Mouse (Mus musculus) heart, adult 8-10 months (tissue): ENCODE measurements at regions not wholly inside any gene's neighbourhood (a gene's known extent, or its start where the extent isn't known, plus 50 kb on each side); places are given as distances from the start of the nearest gene placed in this dataset.
"Not testable (repeated sequence)": the region's sequence is repeated elsewhere in the genome, so short reads cannot be mapped to it uniquely, and the experiment has no call there.

ENCODE experiments used
- DNase-seq: peaks from one replicate; pipeline ENCODE4 v3.0.0; 2022; ENCODE audit warnings: low spot score

DNA sequence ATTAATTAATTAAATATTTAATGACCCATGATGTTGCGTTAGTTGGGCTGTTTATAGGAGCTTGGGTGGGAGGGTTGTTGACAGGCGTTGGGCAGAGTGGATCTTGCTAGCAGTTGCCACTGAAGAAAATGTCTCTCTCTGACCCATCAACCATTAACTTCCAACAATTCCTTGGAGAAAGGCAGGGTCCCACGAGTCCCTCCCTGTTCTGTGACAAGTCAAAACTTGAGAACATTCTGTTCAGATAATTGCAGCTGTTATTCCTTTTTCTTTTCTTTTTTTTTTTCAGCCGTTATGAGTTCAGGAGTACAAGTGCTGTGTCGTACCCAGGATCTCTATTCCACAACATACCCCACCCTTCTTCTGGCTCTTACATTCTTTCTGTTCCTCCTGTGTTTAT is 59.8 kb upstream of the Tnfrsf21 start:
- peak; percentile 13 for DNase-seq

DNA sequence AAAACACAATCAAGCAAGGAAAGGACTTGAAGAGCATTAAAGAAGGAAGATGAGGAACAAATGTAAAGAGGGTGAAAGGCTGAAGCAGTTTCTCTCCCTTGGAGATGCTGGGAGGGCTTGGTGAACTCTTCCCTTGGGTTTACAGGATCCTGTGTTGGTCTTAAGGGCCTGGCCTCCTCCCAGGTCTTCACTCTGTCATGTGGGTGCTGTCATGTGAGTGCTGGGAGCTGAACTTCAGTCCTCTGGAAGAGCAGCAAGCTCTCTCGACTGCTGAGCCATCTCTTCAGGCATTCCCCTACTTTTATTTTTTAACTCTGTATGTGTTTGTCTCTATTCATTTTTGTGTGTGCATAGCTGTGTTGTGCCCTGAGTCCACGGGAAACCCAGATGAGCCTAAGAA is 61.6 kb upstream of the Tnfrsf21 start:
- no peak for DNase-seq

DNA sequence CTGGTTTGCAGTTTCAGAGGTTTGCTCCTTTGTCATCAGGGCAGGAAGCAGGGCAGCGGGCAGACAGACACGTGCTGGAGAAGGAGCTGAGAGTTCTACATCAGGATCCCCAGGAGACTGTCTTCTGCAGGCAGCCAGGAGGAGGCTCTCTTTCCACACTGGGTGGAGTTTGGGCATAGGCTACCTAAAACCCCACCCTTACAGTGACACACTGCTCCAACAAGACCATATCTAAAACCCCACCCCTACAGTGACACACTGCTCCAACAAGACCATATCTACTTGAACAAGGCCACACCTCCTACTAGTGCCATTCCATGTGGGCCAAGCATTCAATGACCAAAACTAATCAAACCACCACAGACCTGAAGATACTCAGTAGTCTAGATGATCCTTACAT is 68.0 kb upstream of the Cd2ap start:
- no peak for DNase-seq

DNA sequence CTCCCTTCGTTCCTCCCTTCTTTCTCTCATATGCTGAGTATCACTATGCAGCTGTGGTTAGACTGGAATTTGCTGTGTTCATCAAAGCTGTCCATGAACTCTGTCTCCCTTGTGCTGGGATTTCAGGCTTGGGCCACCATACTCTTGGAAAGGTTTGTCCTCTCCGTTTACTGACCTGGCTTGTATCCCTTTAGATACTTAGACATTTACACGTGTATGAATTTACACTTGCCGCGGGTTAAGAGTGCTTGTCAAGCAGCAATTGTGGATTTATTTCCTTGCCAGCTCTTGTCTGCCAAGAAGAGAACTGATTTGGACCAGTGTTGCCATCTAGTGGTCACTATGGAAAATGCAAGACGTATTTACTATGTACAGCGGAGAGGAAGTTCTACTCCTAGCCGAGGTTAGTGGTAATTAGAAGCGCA is 66.8 kb upstream of the Cd2ap start:
- peak; percentile 84 for DNase-seq

DNA sequence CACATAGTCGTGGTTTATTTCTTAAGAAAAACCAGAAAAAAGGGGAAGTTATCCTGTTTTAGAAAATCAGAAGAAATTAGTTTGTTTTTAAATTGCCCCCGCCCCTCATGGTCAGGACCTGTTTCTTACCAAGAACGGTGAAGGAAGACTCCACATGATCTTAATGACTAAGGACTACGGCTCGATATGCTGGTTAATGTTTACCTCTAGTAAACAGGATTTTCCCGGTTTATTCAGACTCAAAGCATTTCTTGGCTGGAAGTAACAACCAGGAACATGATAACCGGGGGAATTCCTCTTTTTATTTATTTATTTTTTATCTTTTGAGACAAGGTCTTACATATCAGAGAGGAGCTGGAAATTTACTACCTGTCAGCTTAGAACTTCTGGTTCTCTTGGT is 63.0 kb upstream of the Cd2ap start:
- DNase-seq = no peak

DNA sequence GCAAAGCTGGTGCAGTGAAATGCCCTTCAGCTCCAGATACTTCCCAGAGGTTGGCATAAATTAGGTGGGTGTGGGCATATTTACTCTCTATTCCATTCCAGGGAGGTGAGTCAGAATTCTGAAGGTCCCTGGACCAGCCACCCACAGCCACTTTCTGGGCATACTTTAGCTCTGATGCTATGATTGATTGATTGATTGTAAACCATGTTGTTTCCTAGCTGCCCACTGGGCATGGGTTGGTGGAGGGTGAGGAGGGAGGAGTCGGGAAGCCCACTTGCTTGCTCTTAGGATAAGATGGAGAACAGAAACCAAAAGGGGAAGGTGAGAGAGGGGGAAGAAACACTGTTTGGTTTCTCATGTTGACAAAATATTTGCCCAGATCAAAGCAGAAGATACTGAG is 62.1 kb upstream of the Cd2ap start:
- DNase-seq = no peak

DNA sequence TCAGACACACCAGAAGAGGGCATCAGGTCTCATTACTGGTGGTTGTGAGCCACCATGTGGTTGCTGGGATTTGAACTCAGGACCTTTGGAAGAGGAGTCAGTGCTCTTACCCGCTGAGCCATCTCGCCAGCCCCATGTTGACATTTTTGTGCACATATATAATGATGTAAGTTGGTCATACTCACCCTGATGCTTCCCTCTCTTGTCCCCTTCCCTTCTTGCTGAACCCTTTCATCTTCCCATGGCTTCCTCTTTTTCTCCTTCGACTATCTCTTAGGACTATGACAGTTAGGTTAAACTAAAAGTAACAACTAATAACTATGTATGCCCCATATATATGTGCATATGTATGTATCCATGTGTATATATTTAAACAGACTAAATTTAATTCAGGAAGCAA is 61.0 kb upstream of the Cd2ap start:
- DNase-seq = not testable (repeated sequence)

DNA sequence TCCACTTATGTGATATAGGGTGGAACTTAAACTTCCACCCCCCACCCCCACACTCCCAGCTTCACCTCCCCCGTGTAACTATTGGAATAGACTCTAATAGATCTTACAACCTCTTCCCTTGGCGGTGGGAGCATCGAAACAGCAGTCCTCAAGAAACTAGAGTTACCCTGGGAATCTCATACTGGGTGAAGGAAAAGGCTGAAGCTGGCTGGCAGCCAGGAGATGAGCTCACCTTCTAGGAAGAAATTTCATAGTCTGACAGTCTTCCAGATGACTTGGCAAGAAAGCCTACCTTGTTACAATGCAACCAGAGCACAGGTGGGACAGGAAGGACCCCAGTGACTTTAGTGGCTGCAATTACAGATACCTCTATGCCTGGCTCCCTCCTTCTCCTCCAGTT is 57.6 kb upstream of the Cd2ap start:
- no peak for DNase-seq

DNA sequence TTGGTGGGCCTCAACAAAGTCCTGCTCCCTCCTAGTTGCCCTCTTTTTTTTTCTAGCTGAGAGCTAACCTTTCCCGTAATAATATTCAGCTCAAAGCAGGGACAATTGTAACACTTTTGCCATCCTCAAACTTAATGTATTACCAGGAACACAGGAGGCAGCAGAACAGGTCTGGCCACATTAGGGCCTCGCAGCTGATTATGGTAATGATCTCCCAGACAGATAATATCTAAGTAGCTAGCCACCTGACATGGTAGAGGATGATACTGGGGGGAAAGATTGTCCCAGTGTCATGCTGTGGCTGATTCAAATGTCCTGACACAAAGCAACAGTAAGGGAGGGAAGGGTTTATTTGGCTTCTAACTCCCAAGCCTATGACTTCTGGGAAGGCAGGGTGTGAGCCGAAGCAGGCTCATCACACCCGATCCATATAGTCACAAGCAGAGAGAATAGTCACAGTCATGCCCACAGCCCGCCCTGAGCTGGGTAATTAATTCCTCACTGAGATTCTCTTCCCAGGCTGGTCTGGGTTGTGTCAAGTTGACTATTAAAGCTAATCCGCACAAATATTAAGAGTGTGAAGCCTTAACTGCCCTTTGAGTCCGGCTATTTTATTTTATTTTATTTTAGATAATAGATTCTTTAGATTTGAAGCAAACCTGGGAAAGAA is 57.0 kb upstream of the Cd2ap start:
- no peak for DNase-seq

DNA sequence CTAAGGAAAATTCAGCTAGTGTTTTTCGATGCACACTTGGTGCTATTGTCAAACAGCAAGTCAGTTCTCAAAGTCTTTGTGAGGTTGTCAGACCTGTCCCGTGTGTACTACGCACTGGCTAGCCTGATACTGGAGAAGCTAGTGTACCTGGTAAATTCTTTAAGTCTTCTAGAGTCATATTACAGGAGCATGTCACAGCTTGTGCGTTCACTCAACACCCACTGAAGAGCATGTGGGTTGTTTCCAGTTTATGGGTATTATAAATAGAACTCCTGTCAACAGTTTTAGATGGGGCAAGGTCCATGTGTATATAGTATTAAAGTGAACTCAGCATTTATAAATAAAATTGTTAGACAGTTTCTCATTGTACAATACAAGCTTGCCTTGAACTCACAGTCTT is 50.9 kb upstream of the Cd2ap start:
- DNase-seq = peak; percentile 26
